Mouse (Mus musculus): Measurements from ENCODE around the gene Rnase12. TPM values are rescaled to one million over a fixed set of nuclear protein-coding genes. Genes with fewer than 3 reads are reported as not detected.

Gene Rnase12
- total and polyA plus RNA-seq, 2 experiments = not detected

GRCm38 (mm10) chr14:51088166-51088969, 30.9 kb upstream of the Rnase12 start:
- Histone ChIP-seq H3K79me2 (ENCODE audit: control insufficient read depth, insufficient read depth, low read length) (no peaks in the 10 kb centered on the region), H3K9ac (ENCODE audit: low read depth, low read length) (peak overlapping the region; percentile 70), H3K27ac (replicated peaks; ENCODE audit: insufficient read depth, low read depth, low read length) (peak overlapping the region; percentile 76), H3K36me3 (ENCODE audit: control insufficient read depth, insufficient read depth, low read length) (no peaks in the 10 kb centered on the region), H3K4me3 (ENCODE audit: insufficient read depth, low read depth, low read length) (peak overlapping the region; percentile 71), H3K4me1 (ENCODE audit: control insufficient read depth, insufficient read depth, low read length) (peaks cover 9% of the 10 kb centered on the region), H3K27me3 (ENCODE audit: control insufficient read depth, insufficient read depth, low read length) (no peaks in the 10 kb centered on the region)
- WGBS = 2% methylated on average over 23 of the region's 23 CpGs
- DNase-seq (ENCODE audit: extremely low read depth, low read depth, low spot score) = peak; percentile 89
- no peak for TF ChIP-seq CTCF (IDR thresholded peaks at IDR 0.05; ENCODE audit: low read depth, low read length)
- TF ChIP-seq POLR2A (IDR thresholded peaks at IDR 0.05; ENCODE audit: extremely low read depth, insufficient read depth, low read length) = no peak

- DNase-seq (ENCODE audit: extremely low read depth, low read depth, low spot score) = no peak
- WGBS = 30% methylated on average over 9 of the region's 9 CpGs
- H3K9ac ChIP-seq (ENCODE audit: low read depth, low read length) = no peak overlapping the region
- no peak overlapping the region for H3K4me3 ChIP-seq (ENCODE audit: insufficient read depth, low read depth, low read length)
- peaks cover 9% of the 10 kb centered on the region for H3K4me1 ChIP-seq (ENCODE audit: control insufficient read depth, insufficient read depth, low read length)
- H3K27ac ChIP-seq (replicated peaks; ENCODE audit: insufficient read depth, low read depth, low read length) = no peak overlapping the region
- H3K79me2 ChIP-seq (ENCODE audit: control insufficient read depth, insufficient read depth, low read length) = no peaks in the 10 kb centered on the region
- TF ChIP-seq CTCF (IDR thresholded peaks at IDR 0.05; ENCODE audit: low read depth, low read length) (no peak), POLR2A (IDR thresholded peaks at IDR 0.05; ENCODE audit: extremely low read depth, insufficient read depth, low read length) (no peak)
- H3K27me3 ChIP-seq (ENCODE audit: control insufficient read depth, insufficient read depth, low read length) = no peaks in the 10 kb centered on the region
- H3K36me3 ChIP-seq (ENCODE audit: control insufficient read depth, insufficient read depth, low read length) = no peaks in the 10 kb centered on the region
Observed at GRCm38 (mm10) chr14:51087762-51088161, 30.3 kb upstream of the Rnase12 start.

GRCm38 (mm10) chr14:51085911-51086310, 28.4 kb upstream of the Rnase12 start:
- no peak overlapping the region for H3K27ac ChIP-seq (replicated peaks; ENCODE audit: insufficient read depth, low read depth, low read length)
- peaks cover 11% of the 10 kb centered on the region for H3K4me1 ChIP-seq (ENCODE audit: control insufficient read depth, insufficient read depth, low read length)
- 86% methylated on average over 4 of the region's 4 CpGs for WGBS

GRCm38 (mm10) chr14:51085086-51085485, 27.6 kb upstream of the Rnase12 start:
- WGBS = 72% methylated on average over 2 of the region's 2 CpGs
- Histone ChIP-seq H3K36me3 (ENCODE audit: control insufficient read depth, insufficient read depth, low read length) (no peaks in the 10 kb centered on the region), H3K4me1 (ENCODE audit: control insufficient read depth, insufficient read depth, low read length) (peaks cover 11% of the 10 kb centered on the region), H3K27ac (replicated peaks; ENCODE audit: insufficient read depth, low read depth, low read length) (no peak overlapping the region), H3K9ac (ENCODE audit: low read depth, low read length) (no peak overlapping the region), H3K79me2 (ENCODE audit: control insufficient read depth, insufficient read depth, low read length) (no peaks in the 10 kb centered on the region), H3K4me3 (ENCODE audit: insufficient read depth, low read depth, low read length) (no peak overlapping the region), H3K27me3 (ENCODE audit: control insufficient read depth, insufficient read depth, low read length) (no peaks in the 10 kb centered on the region)
- TF ChIP-seq POLR2A (IDR thresholded peaks at IDR 0.05; ENCODE audit: extremely low read depth, insufficient read depth, low read length) (no peak), CTCF (IDR thresholded peaks at IDR 0.05; ENCODE audit: low read depth, low read length) (no peak)
- DNase-seq (ENCODE audit: extremely low read depth, low read depth, low spot score) = no peak

More at GRCm38 (mm10) chr14:51085911-51086310, 28.4 kb upstream of the Rnase12 start:
- Histone ChIP-seq H3K36me3 (ENCODE audit: control insufficient read depth, insufficient read depth, low read length) (no peaks in the 10 kb centered on the region), H3K79me2 (ENCODE audit: control insufficient read depth, insufficient read depth, low read length) (no peaks in the 10 kb centered on the region), H3K27me3 (ENCODE audit: control insufficient read depth, insufficient read depth, low read length) (no peaks in the 10 kb centered on the region), H3K9ac (ENCODE audit: low read depth, low read length) (no peak overlapping the region), H3K4me3 (ENCODE audit: insufficient read depth, low read depth, low read length) (no peak overlapping the region)
- DNase-seq (ENCODE audit: extremely low read depth, low read depth, low spot score) = no peak
- no peak for TF ChIP-seq POLR2A (IDR thresholded peaks at IDR 0.05; ENCODE audit: extremely low read depth, insufficient read depth, low read length)
- TF ChIP-seq CTCF (IDR thresholded peaks at IDR 0.05; ENCODE audit: low read depth, low read length) = no peak

GRCm38 (mm10) chr14:51083805-51084204, 26.3 kb upstream of the Rnase12 start:
- Histone ChIP-seq H3K4me3 (ENCODE audit: insufficient read depth, low read depth, low read length) (peak overlapping the region; percentile 60; the same call in 1 of the 2 replicates), H3K4me1 (ENCODE audit: control insufficient read depth, insufficient read depth, low read length) (peaks cover 11% of the 10 kb centered on the region), H3K27me3 (ENCODE audit: control insufficient read depth, insufficient read depth, low read length) (no peaks in the 10 kb centered on the region), H3K27ac (replicated peaks; ENCODE audit: insufficient read depth, low read depth, low read length) (peak overlapping the region; percentile 43), H3K79me2 (ENCODE audit: control insufficient read depth, insufficient read depth, low read length) (no peaks in the 10 kb centered on the region), H3K9ac (ENCODE audit: low read depth, low read length) (peak overlapping the region; percentile 17), H3K36me3 (ENCODE audit: control insufficient read depth, insufficient read depth, low read length) (no peaks in the 10 kb centered on the region)
- peak; percentile 12 for DNase-seq (ENCODE audit: extremely low read depth, low read depth, low spot score)
- WGBS = 14% methylated on average over 7 of the region's 7 CpGs
- TF ChIP-seq CTCF (IDR thresholded peaks at IDR 0.05; ENCODE audit: low read depth, low read length) = no peak
- TF ChIP-seq POLR2A (IDR thresholded peaks at IDR 0.05; ENCODE audit: extremely low read depth, insufficient read depth, low read length) = no peak
